Mouse (Mus musculus): ENCODE results near the gene Mrps21. TPM values are rescaled to one million over a fixed set of nuclear protein-coding genes. Genes with fewer than 3 reads are reported as not detected.

Mrps21 gene
- total RNA-seq, 1 experiment from 2014 or later, result 155 TPM

- no peak for ATAC-seq (ENCODE audit: extremely low read depth, insufficient number of reproducible peaks, low FRiP score, poor library complexity, severe bottlenecking)
Observed at GRCm38 (mm10) chr3:95893126-95893525, 21.8 kb upstream of the Mrps21 start.

GRCm38 (mm10) chr3:95892066-95893052 lies 21.0 kb upstream of the Mrps21 start:
- ATAC-seq (ENCODE audit: extremely low read depth, insufficient number of reproducible peaks, low FRiP score, poor library complexity, severe bottlenecking), result no peak

GRCm38 (mm10) chr3:95891211-95892065 lies 20.1 kb upstream of the Mrps21 start, which contains the start of gene BC028528:
BC028528 (minus strand) TSS chr3:95892005.
- peak; percentile 52 for ATAC-seq (ENCODE audit: extremely low read depth, insufficient number of reproducible peaks, low FRiP score, poor library complexity, severe bottlenecking)

GRCm38 (mm10) chr3:95889664-95890063 lies 18.3 kb upstream of the Mrps21 start:
- no peak for ATAC-seq (ENCODE audit: extremely low read depth, insufficient number of reproducible peaks, low FRiP score, poor library complexity, severe bottlenecking)

- no peak for ATAC-seq (ENCODE audit: extremely low read depth, insufficient number of reproducible peaks, low FRiP score, poor library complexity, severe bottlenecking)
Observed at GRCm38 (mm10) chr3:95887596-95887995, 16.3 kb upstream of the Mrps21 start.

GRCm38 (mm10) chr3:95884400-95884799 lies 13.1 kb upstream of the Mrps21 start:
- no peak for ATAC-seq (ENCODE audit: extremely low read depth, insufficient number of reproducible peaks, low FRiP score, poor library complexity, severe bottlenecking)

- no peak for ATAC-seq (ENCODE audit: extremely low read depth, insufficient number of reproducible peaks, low FRiP score, poor library complexity, severe bottlenecking)
Observed at GRCm38 (mm10) chr3:95882816-95883425, 11.6 kb upstream of the Mrps21 start.

GRCm38 (mm10) chr3:95881979-95882815 lies 10.9 kb upstream of the Mrps21 start, which contains the start of gene Ciart:
Ciart (minus strand) TSS chr3:95882251.
- peak; percentile 97 for ATAC-seq (ENCODE audit: extremely low read depth, insufficient number of reproducible peaks, low FRiP score, poor library complexity, severe bottlenecking)

- no peak for ATAC-seq (ENCODE audit: extremely low read depth, insufficient number of reproducible peaks, low FRiP score, poor library complexity, severe bottlenecking)
Observed at GRCm38 (mm10) chr3:95879063-95879462, 7.7 kb upstream of the Mrps21 start.

- ATAC-seq (ENCODE audit: extremely low read depth, insufficient number of reproducible peaks, low FRiP score, poor library complexity, severe bottlenecking), result no peak
Observed at GRCm38 (mm10) chr3:95872048-95872447, 729 bp upstream of the Mrps21 start.

GRCm38 (mm10) chr3:95870976-95871375 lies 343 bp downstream of the Mrps21 start:
- no peak for ATAC-seq (ENCODE audit: extremely low read depth, insufficient number of reproducible peaks, low FRiP score, poor library complexity, severe bottlenecking)

- ATAC-seq (ENCODE audit: extremely low read depth, insufficient number of reproducible peaks, low FRiP score, poor library complexity, severe bottlenecking), result no peak
Observed at GRCm38 (mm10) chr3:95867408-95867807, 3.9 kb downstream of the Mrps21 start.

GRCm38 (mm10) chr3:95866071-95866470 lies 5.2 kb downstream of the Mrps21 start:
- no peak for ATAC-seq (ENCODE audit: extremely low read depth, insufficient number of reproducible peaks, low FRiP score, poor library complexity, severe bottlenecking)

- no peak for ATAC-seq (ENCODE audit: extremely low read depth, insufficient number of reproducible peaks, low FRiP score, poor library complexity, severe bottlenecking)
Observed at GRCm38 (mm10) chr3:95865571-95865970, 5.7 kb downstream of the Mrps21 start.

GRCm38 (mm10) chr3:95865050-95865449 lies 6.3 kb downstream of the Mrps21 start:
- ATAC-seq (ENCODE audit: extremely low read depth, insufficient number of reproducible peaks, low FRiP score, poor library complexity, severe bottlenecking), result no peak

- ATAC-seq (ENCODE audit: extremely low read depth, insufficient number of reproducible peaks, low FRiP score, poor library complexity, severe bottlenecking), result no peak
Observed at GRCm38 (mm10) chr3:95863578-95863977, 7.7 kb downstream of the Mrps21 start.

- peak; percentile 92 for ATAC-seq (ENCODE audit: extremely low read depth, insufficient number of reproducible peaks, low FRiP score, poor library complexity, severe bottlenecking)
Observed at GRCm38 (mm10) chr3:95861796-95862195, 9.5 kb downstream of the Mrps21 start.

GRCm38 (mm10) chr3:95861216-95861615 lies 10.1 kb downstream of the Mrps21 start:
- ATAC-seq (ENCODE audit: extremely low read depth, insufficient number of reproducible peaks, low FRiP score, poor library complexity, severe bottlenecking), result no peak

Data from neutrophil, adult 5-6 weeks (primary cell).